Mouse (Mus musculus): ENCODE measurements around the gene Sgsh. TPM values are rescaled to one million over a fixed set of nuclear protein-coding genes. Genes with fewer than 3 reads are reported as not detected.

Gene Sgsh
- polyA plus RNA-seq, 1 experiment, result 43.1 TPM

- DNase-seq (ENCODE audit: low read depth in 1 of 2, low spot score in 2 of 2), result no peak
- 79% methylated on average over 4 of the region's 4 CpGs for WGBS
- Histone ChIP-seq H3K27me3 (ENCODE audit: control insufficient read depth, insufficient read depth, low read length) (no peaks in the 10 kb centered on the region), H3K4me3 (ENCODE audit: extremely low read depth, insufficient read depth, insufficient read length) (no peak overlapping the region), H3K4me1 (ENCODE audit: control insufficient read depth, insufficient read depth, insufficient read length) (peaks cover 26% of the 10 kb centered on the region; the same call in 1 of the 2 replicates), H3K36me3 (ENCODE audit: control insufficient read depth, insufficient read depth, low read length) (peaks cover 10% of the 10 kb centered on the region), H3K27ac (ENCODE audit: insufficient read depth, low read length) (no peak overlapping the region)
- no peak for TF ChIP-seq CTCF (IDR thresholded peaks at IDR 0.05; ENCODE audit: extremely low read depth, insufficient read depth, insufficient read length, insufficient replicate concordance)
- no peak for TF ChIP-seq POLR2A (IDR thresholded peaks at IDR 0.05; ENCODE audit: low read depth, low read length)
Observed at GRCm38 (mm10) chr11:119353946-119354345, 1.4 kb downstream of the Sgsh start.

DNA sequence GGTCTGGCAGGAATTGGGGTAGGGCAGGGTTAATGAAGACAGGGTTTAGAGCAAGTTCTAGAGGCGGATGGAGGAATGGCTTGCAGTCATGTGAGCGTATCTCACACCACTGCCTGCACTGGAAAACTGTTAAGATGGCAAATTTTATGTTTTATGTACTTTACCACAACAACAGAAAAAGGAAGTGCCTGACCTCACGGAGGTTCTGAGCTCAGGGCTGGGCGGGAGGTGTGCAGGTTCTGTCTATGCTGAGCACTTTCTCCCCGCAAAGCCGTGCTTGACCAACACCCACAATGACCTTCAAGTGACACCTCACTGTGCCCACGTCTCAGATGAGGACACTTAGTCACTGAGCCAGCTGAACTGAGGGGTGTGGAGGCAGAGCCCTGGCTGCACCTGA is 3.2 kb downstream of the Sgsh start:
- Histone ChIP-seq H3K27ac (ENCODE audit: insufficient read depth, low read length) (peak overlapping the region; percentile 52), H3K36me3 (ENCODE audit: control insufficient read depth, insufficient read depth, low read length) (peaks cover 17% of the 10 kb centered on the region), H3K4me1 (ENCODE audit: control insufficient read depth, insufficient read depth, insufficient read length) (peaks cover 26% of the 10 kb centered on the region; the same call in 1 of the 2 replicates), H3K4me3 (ENCODE audit: extremely low read depth, insufficient read depth, insufficient read length) (no peak overlapping the region), H3K27me3 (ENCODE audit: control insufficient read depth, insufficient read depth, low read length) (no peaks in the 10 kb centered on the region)
- TF ChIP-seq CTCF (IDR thresholded peaks at IDR 0.05; ENCODE audit: extremely low read depth, insufficient read depth, insufficient read length, insufficient replicate concordance), result no peak
- no peak for TF ChIP-seq POLR2A (IDR thresholded peaks at IDR 0.05; ENCODE audit: low read depth, low read length)
- WGBS, result 17% methylated on average over 7 of the region's 7 CpGs
- DNase-seq (ENCODE audit: low read depth in 1 of 2, low spot score in 2 of 2), result peak; percentile 21 to 40

GRCm38 (mm10) chr11:119347125-119347524 is 8.2 kb downstream of the Sgsh start:
- peaks cover 29% of the 10 kb centered on the region for H3K36me3 ChIP-seq (ENCODE audit: control insufficient read depth, insufficient read depth, low read length)
- H3K4me1 ChIP-seq (ENCODE audit: control insufficient read depth, insufficient read depth, insufficient read length), result peaks cover 11% of the 10 kb centered on the region; the same call in 1 of the 2 replicates
- no peak overlapping the region for H3K27ac ChIP-seq (ENCODE audit: insufficient read depth, low read length)
- TF ChIP-seq CTCF (IDR thresholded peaks at IDR 0.05; ENCODE audit: extremely low read depth, insufficient read depth, insufficient read length, insufficient replicate concordance), result no peak
- no peak for TF ChIP-seq POLR2A (IDR thresholded peaks at IDR 0.05; ENCODE audit: low read depth, low read length)
- no peak overlapping the region for H3K4me3 ChIP-seq (ENCODE audit: extremely low read depth, insufficient read depth, insufficient read length)
- DNase-seq (ENCODE audit: low read depth in 1 of 2, low spot score in 2 of 2), result no peak
- H3K27me3 ChIP-seq (ENCODE audit: control insufficient read depth, insufficient read depth, low read length), result no peaks in the 10 kb centered on the region
- WGBS, result 53% methylated on average over 4 of the region's 4 CpGs

- no peak for TF ChIP-seq POLR2A (IDR thresholded peaks at IDR 0.05; ENCODE audit: low read depth, low read length)
- no peak for TF ChIP-seq CTCF (IDR thresholded peaks at IDR 0.05; ENCODE audit: extremely low read depth, insufficient read depth, insufficient read length, insufficient replicate concordance)
- Histone ChIP-seq H3K27ac (ENCODE audit: insufficient read depth, low read length) (no peak overlapping the region), H3K4me1 (ENCODE audit: control insufficient read depth, insufficient read depth, insufficient read length) (peaks cover 7% of the 10 kb centered on the region; the same call in 1 of the 2 replicates), H3K27me3 (ENCODE audit: control insufficient read depth, insufficient read depth, low read length) (no peaks in the 10 kb centered on the region), H3K4me3 (ENCODE audit: extremely low read depth, insufficient read depth, insufficient read length) (no peak overlapping the region), H3K36me3 (ENCODE audit: control insufficient read depth, insufficient read depth, low read length) (peaks cover 24% of the 10 kb centered on the region)
- WGBS, result 21% methylated on average over 6 of the region's 6 CpGs
- no peak for DNase-seq (ENCODE audit: low read depth in 1 of 2, low spot score in 2 of 2)
Observed at GRCm38 (mm10) chr11:119344865-119345264, 10.5 kb downstream of the Sgsh start.

GRCm38 (mm10) chr11:119344178-119344577 is 11.2 kb downstream of the Sgsh start:
- H3K36me3 ChIP-seq (ENCODE audit: control insufficient read depth, insufficient read depth, low read length), result peaks cover 20% of the 10 kb centered on the region
- no peaks in the 10 kb centered on the region for H3K27me3 ChIP-seq (ENCODE audit: control insufficient read depth, insufficient read depth, low read length)
- DNase-seq (ENCODE audit: low read depth in 1 of 2, low spot score in 2 of 2), result no peak
- WGBS, result 85% methylated on average over 8 of the region's 8 CpGs
- H3K4me3 ChIP-seq (ENCODE audit: extremely low read depth, insufficient read depth, insufficient read length), result no peak overlapping the region
- peaks cover 7% of the 10 kb centered on the region; the same call in 1 of the 2 replicates for H3K4me1 ChIP-seq (ENCODE audit: control insufficient read depth, insufficient read depth, insufficient read length)
- no peak overlapping the region for H3K27ac ChIP-seq (ENCODE audit: insufficient read depth, low read length)
- no peak for TF ChIP-seq POLR2A (IDR thresholded peaks at IDR 0.05; ENCODE audit: low read depth, low read length)
- TF ChIP-seq CTCF (IDR thresholded peaks at IDR 0.05; ENCODE audit: extremely low read depth, insufficient read depth, insufficient read length, insufficient replicate concordance), result no peak

- no peak for TF ChIP-seq POLR2A (IDR thresholded peaks at IDR 0.05; ENCODE audit: low read depth, low read length)
- peak; percentile 62; the same call in 1 of the 2 replicates for TF ChIP-seq CTCF (IDR thresholded peaks at IDR 0.05; ENCODE audit: extremely low read depth, insufficient read depth, insufficient read length, insufficient replicate concordance)
- no peaks in the 10 kb centered on the region for H3K36me3 ChIP-seq (ENCODE audit: control insufficient read depth, insufficient read depth, low read length)
- H3K4me3 ChIP-seq (ENCODE audit: extremely low read depth, insufficient read depth, insufficient read length), result no peak overlapping the region
- 2% methylated on average over 5 of the region's 5 CpGs for WGBS
- no peak overlapping the region for H3K27ac ChIP-seq (ENCODE audit: insufficient read depth, low read length)
- 0 out of 2 replicates have a peak, but pooled peaks cover 2% of the 10 kb centered on the region for H3K4me1 ChIP-seq (ENCODE audit: control insufficient read depth, insufficient read depth, insufficient read length)
- no peaks in the 10 kb centered on the region for H3K27me3 ChIP-seq (ENCODE audit: control insufficient read depth, insufficient read depth, low read length)
- DNase-seq (ENCODE audit: low read depth in 1 of 2, low spot score in 2 of 2), result peak; percentile 66 to 75
Observed at GRCm38 (mm10) chr11:119339637-119340036, 15.7 kb downstream of the Sgsh start.

DNA sequence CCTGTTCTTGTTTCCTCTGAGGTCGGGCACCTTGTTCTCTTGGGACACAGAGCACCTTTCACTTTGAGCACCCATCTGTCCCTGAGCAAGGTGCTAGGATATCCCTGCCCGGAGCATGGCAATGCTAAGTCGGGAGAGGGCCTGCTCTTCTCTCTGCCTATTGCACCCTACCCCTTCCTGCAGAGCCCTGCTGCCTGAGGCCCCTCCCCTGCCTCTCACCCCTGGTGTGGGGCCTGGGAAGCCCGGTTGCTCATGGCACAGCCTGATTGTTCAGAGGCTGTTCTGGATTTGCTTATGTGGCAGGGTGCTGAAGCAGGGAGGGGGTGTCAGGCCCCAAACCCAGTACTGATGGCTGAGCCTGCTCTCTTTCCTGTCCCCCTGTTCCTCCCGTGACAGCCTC is 16.2 kb downstream of the Sgsh start:
- WGBS, result 65% methylated on average over 5 of the region's 5 CpGs
- TF ChIP-seq CTCF (IDR thresholded peaks at IDR 0.05; ENCODE audit: extremely low read depth, insufficient read depth, insufficient read length, insufficient replicate concordance) (no peak), POLR2A (IDR thresholded peaks at IDR 0.05; ENCODE audit: low read depth, low read length) (no peak)
- Histone ChIP-seq H3K27ac (ENCODE audit: insufficient read depth, low read length) (no peak overlapping the region), H3K4me3 (ENCODE audit: extremely low read depth, insufficient read depth, insufficient read length) (no peak overlapping the region), H3K36me3 (ENCODE audit: control insufficient read depth, insufficient read depth, low read length) (no peaks in the 10 kb centered on the region), H3K4me1 (ENCODE audit: control insufficient read depth, insufficient read depth, insufficient read length) (no peaks in the 10 kb centered on the region), H3K27me3 (ENCODE audit: control insufficient read depth, insufficient read depth, low read length) (no peaks in the 10 kb centered on the region)
- no peak for DNase-seq (ENCODE audit: low read depth in 1 of 2, low spot score in 2 of 2)

Data from spleen, adult 2 months (tissue).